Mouse (Mus musculus) fat pad, adult 2 months (tissue): ENCODE data around the gene Galk2.

Experiments
- DNase-seq: peaks from one replicate; pipeline ENCODE4 v3.0.0-alpha.2; 2011; ENCODE audit warnings: low read depth, low spot score; ENCODE audit errors: extremely low read depth

Gene Galk2

DNA sequence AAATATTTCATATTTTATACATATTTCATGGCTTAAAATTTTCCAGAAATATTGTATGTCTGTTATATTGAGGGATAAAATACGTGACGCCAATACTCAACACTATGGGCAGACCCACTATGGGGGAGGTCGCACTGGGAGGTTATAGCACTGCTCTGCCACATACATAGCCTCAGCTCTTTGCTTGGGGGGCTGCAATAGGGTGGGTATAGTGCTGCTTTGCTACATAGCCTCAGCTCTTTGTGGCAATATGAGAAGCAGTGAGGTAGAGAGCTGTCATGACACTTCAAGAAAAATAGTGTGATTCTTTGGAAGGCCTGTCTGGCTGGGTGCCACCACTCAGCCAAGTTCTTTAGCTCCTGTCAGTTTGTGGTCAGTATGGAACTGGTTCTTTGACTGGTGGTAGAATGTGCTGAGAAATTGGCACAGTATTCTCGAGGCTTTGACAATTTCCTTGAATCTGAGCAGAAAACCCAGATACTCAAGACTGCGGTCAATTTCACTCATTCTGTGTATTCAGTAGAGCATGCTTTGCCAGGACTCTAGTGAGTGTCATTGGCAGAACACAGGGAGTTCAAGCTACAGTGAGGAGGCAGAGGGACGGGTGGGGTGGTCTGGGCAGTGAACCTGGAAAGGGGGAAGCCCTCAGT lies 80.2 kb downstream of the Galk2 start:
- no peak for DNase-seq

DNA sequence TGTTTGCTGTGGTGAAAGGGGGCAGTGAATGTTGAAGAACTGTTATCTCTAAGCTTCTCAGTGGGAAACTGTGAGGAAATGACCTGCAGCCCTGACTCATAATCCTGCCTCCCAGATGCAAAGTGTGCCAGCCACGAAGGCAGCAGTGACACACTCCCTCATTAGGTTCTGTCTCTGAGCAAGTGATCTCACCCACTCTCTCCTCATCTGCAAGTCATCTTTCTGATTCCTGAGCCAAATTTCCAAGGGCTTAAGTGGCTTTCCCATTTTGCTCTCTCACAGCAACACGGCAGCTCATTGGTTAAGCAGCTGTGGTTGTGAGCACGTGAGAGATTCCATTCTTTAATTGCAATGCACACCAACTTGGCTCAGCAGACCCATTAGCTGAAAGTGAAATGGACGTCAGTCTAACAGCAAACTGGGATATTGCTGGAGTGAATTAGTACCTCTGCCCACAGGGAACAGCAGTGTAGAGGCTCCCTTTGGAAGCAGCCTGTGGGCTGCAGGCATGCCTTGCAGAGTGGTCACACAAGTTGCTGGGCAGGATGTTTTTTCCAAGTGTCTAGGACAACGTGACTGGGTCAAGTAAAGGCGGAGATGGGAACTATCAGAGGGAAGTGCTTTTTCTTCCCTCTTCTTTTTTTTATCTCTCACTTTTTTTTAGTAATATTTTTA lies 82.3 kb downstream of the Galk2 start:
- no peak for DNase-seq

DNA sequence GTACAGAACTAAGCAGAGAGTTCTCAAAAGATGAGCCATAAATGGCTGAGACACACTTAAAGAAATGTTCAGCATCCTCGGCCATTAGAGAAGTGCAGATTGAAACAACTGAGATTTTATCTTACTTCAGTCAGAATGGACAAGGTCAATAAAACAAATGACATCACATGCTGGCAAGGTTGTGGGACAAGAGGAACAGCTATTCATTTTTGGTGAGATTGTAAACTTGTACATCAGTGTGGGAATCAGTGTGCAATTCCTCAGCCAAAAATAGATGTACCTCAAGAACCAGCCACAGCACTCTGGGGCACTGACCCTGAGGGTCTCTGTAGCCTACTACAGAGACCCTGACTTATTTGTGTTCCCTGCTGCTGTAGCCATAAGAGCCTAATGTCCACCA lies 84.4 kb downstream of the Galk2 start:
- no peak for DNase-seq

DNA sequence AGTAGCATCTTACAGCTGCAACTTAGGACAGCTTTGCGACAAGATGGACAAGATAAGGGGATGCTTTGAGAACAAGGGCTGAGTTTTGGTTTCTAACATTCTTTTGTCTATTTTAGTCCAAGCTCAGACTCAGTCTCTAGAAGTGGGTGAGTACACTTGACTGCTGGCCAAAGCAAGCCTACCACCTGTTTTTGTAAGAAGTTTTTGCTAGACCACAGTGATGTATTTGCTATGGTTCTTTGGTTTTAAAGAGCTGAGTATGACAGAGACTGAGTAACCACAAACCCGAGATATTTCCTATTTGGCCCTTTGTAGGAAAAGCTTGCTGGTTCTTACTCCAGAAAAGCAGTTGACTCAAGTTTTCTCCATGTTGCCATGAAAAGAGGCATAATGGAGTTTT lies 89.3 kb downstream of the Galk2 start:
- no peak for DNase-seq

DNA sequence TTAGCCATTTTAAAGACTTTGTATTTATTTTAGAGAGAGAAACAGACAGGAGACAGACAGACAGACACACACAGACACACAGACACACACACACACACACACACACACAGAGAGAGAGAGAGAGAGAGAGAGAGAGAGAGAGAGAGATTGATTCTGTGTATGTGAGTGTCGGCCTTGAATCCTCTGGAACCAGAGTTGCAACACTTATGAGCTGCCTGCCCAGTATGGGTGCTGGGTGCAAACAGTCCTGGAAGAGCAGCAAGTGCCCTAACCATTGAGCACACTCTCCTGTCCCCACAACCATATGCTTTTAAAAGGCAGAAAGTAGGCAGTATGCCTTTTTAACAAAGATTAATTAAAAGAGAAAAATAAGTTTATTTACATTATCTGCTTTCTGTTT lies 109.9 kb downstream of the Galk2 start:
- DNase-seq, result no peak

DNA sequence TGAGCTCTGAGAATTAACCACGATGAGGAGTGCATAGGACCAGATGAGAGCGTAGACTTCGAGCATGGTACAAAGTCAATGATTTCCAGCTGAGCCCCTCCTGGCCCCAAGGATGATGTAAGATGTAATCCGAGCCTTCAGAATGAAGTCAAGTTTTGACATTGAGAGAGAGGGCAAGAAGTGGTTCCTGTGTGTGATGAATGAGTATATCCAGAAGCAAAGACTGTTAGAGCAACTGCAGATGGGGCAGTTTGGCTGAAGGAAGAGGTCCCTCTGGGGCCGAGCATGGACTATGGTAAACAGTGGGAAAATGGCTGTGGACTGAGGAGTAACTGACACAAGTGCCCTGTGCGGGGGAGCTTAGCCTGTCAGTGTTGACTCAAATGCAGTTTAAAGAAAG lies 114.3 kb downstream of the Galk2 start:
- DNase-seq, result no peak

DNA sequence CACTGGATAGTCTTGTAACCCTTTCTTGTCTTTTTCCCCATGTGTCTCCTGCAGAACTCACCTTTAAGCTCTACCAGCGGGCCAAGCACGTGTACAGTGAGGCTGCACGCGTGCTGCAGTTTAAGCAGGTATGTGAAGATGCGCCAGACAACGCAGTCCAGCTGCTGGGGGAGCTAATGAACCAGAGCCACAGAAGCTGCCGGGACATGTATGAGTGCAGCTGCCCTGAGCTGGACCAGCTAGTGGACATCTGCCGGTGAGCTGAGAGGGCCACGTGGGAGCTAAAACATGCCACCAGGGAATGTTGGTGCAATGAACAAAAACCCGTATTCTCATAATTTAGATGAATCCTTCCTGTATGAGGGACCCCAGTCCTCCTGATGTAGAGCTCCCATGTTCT lies 116.3 kb downstream of the Galk2 start:
- DNase-seq, result no peak

DNA sequence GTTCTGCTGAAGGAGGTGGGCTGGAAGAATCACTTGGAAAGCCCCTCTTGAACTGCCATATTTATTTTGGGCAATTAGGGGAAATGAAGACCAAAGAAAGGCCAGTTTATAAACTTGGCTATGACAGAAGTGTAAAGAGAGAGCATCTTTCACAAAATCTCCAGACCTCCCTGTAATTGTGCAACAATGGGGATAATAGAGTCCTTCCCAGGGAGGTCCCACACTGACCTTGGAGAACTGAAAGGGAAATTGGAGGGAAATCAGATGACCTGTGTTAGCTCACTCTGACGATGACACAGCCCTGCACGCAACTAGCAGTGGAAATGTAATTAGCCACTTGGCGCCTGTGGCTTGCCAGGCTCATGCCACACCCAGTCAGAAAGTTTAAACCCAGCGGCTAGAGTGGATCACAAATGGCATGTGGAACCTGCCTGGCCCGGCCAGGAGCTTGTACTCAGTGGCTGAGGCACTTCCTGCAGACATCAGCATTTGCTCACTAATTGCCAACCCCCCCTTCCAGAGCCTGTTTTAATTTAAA lies 117.0 kb downstream of the Galk2 start:
- DNase-seq, result no peak

DNA sequence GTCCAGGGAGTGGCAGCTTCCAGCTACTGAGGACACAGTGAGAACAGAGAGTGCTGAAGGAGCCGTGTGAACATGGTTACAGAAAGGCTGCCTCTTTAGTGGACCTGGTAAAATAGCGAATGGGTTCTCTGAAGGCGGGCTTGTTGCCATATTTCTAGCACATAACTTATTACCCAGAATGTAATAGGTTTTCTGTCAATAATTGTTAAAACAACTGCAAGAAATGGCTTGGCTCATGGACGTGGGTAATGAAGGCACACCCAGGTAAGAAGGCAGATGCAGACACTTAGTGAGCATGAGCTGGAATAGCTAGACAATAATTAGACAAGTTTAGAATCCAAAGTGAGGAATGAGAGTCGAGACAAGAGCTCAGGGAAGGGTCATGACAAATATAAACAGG lies 143.4 kb downstream of the Galk2 start:
- DNase-seq, result no peak

DNA sequence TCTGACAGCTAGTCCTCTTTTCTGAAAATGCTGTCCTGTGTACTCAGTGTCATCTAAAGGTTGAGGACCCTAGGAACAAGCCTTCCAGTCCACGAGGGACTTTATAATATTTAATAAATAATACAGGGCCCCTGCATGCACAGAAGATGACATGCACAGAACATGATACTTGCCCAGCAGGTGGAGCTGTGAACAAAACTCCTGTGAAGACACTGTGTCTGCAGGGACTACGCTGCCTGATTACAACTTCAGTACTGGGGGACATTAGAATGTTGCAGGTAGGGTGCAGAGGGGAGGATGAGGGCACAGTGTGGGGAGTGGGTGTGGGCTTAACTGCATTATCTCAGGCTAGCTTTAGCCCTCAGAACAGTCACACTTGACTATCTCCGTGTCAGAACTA lies 147.2 kb downstream of the Galk2 start:
- no peak for DNase-seq

DNA sequence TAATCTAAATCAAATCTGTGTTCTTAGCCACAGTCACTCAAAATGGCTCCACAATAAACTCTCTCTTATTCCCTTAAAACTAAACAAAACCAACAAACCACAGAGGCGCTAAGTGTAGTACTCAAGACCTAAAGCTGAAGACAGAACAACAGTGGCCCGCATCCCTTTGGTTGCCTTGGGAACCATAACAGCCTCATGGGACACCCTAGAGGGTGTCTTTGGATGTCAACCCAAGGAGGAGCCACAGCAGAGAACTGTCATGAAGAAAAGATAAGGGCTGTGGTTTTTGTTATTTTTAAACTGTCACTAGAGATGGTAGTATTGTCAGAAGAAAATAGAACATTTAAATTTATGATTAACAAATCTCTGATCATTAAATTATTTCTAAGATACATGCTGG lies 147.8 kb downstream of the Galk2 start:
- DNase-seq, result no peak

DNA sequence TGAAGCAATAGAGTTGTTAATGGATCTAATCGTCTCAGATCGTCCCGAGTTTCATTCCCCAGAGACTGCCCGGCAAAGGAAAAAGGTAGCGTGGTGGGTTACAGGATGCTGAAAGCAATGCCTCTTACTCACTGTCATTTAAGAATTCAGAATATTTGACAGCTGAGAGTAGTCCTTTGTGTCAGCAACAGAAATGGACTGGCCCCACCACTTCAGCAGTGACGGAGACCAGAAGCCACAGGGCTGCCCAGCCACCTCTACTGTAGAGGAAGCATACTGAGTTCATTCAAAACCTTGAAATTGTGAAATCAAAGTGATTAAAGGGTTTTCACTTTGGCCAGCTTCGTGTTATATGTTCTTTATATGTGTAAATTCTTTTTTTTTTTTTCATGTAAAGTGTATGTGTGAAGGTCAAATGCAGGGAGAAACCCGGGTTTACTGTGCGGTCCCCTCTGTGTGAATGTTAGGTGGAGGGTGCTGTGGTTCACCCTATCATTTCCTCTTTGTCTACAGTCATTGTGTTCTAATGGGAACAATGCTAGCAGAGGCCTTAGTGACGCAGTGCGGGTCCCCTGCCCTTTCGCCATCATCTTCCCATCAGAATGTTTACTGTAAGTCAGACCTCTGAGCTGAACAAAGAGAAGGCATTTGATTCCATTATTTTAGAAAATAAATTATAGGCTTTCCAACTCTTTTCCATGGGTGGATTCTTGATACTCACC lies 156.2 kb downstream of the Galk2 start:
- DNase-seq, result no peak

DNA sequence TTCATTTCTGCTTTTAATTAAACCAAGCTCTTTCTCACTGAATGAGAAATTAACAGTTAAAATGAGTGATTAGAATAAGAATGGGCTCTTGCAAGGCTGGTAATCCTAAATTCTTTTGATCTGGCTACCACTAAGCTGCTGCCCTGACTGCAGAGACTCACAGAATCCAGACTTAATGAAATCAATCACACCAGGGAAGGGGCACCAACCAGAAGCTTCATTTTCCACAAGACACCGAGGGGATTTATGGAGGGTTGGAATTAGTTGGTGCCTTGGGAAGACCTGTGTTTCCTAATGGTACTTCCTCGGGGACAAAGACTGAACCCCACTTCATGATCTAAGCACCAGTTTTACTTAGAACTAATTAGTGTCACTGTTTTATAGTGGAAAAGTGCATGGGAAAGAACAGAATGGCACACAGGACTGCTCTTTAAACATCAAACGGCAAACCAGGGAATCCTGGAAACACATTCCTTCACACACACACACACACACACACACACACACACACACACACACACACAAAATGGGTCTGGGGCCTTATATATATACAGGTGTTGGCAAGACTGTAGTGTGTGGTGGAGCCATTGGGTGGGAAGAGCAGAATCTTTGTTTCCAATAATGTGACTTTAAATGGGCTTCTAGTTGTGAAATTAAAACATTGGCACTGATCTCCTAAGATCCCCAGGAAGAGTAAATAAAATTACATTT lies 157.0 kb downstream of the Galk2 start:
- DNase-seq, result no peak

DNA sequence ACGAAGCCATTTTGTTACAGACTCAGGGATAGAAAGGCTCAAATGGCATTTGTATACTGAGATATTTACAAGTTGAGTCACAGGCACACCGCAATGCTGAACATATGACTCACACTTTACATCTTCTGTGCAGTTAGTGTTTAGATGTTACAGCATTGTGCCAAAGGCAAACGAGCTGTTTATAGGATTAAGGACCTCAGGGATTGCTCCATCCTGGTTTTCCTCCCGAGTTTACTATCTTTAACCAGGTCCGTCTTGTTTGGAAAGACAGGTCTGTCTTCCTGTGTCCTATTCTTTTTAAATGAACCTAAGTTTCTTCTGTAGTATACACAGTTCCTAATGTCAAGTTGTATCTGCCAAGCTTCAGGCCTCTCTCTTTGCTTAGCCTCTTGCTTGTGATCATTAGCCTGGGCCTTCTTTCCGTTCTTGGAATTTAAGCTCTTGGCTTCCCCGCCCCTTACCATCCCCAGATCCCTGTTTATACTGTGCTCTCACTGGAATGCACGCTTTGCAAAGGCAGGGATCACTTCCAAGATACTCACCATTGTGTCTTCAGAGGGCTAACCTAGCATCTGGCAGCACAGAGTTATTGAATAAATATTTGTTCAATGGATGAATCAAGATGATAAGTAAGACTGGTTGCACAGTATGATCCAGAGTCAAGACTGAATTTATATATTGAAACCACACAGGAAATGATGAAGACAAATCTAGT lies 172.4 kb downstream of the Galk2 start:
- DNase-seq, result no peak

DNA sequence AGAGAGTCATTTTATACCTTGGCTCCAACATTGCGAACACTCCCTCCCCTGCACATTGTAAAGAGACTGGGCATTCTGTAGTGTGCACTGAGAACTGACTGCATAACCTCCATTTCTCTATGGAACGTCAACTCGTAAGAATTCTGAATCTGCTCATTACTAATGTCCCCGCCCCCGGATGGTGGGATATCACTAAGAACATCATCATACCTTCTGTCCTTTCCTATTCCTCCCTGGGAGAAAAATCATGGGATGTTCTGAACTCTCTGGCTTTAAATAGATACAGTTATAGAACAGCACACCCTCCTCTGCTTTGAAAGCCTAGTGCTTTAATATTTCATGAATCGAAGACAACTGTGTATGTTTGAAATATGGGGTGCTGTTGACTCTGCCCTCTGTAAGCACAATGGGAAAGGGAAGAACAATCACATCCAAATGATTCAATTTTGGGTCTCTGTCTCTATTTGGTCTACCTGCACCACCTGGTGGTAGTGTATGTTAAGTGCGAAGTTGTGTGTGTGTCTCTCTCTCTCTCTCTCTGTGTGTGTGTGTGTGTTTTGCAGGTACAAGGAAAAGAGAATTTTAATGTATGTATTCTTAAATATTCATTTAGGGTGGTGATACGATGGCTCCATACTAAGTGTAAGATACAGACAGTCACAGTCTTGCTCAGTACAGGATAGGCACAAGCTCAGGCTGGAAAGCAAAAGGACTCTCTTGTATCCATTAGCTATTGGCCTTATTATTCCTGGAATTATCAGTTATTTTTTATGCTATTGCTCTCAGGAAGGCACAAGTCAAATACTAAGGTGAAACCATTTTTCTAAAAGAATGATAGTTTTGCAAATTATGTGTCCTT lies 174.4 kb downstream of the Galk2 start:
- DNase-seq, result no peak
